Mouse (Mus musculus) cerebellum, adult 9-11 months (tissue): ENCODE results near the gene H2afy2.

Experiments
- DNase-seq: peaks from one replicate; pipeline ENCODE4 v3.0.0; 2022

The H2afy2 gene

GRCm38 (mm10) chr10:61782799-61783611 is 942 bp downstream of the H2afy2 start:
- peak; percentile 77 for DNase-seq

GRCm38 (mm10) chr10:61781461-61782128 is 2.4 kb downstream of the H2afy2 start:
- DNase-seq: no peak

GRCm38 (mm10) chr10:61766806-61767205 is 17.1 kb downstream of the H2afy2 start:
- DNase-seq: no peak

- no peak for DNase-seq
Observed at GRCm38 (mm10) chr10:61765558-61765957, 18.4 kb downstream of the H2afy2 start.

- peak; percentile 52 for DNase-seq
Observed at GRCm38 (mm10) chr10:61764689-61765088, 19.3 kb downstream of the H2afy2 start.

GRCm38 (mm10) chr10:61759869-61760268 is 24.1 kb downstream of the H2afy2 start:
- DNase-seq: no peak

- DNase-seq: no peak
Observed at GRCm38 (mm10) chr10:61758904-61759303, 25.0 kb downstream of the H2afy2 start.

- peak; percentile 23 for DNase-seq
Observed at GRCm38 (mm10) chr10:61757022-61757421, 26.9 kb downstream of the H2afy2 start.

- no peak for DNase-seq
Observed at GRCm38 (mm10) chr10:61753071-61753470, 30.9 kb downstream of the H2afy2 start.

- DNase-seq: no peak
Observed at GRCm38 (mm10) chr10:61751534-61752219, 32.3 kb downstream of the H2afy2 start.

GRCm38 (mm10) chr10:61750014-61750413 is 33.9 kb downstream of the H2afy2 start:
- DNase-seq: no peak

- no peak for DNase-seq
Observed at GRCm38 (mm10) chr10:61747302-61747701, 36.6 kb downstream of the H2afy2 start.

- DNase-seq: no peak
Observed at GRCm38 (mm10) chr10:61745133-61745532, 38.8 kb downstream of the H2afy2 start.

GRCm38 (mm10) chr10:61742336-61742735 is 41.6 kb downstream of the H2afy2 start:
- no peak for DNase-seq

GRCm38 (mm10) chr10:61741873-61742272 is 42.1 kb downstream of the H2afy2 start:
- no peak for DNase-seq

GRCm38 (mm10) chr10:61741306-61741705 is 42.6 kb downstream of the H2afy2 start:
- no peak for DNase-seq

- DNase-seq: no peak
Observed at GRCm38 (mm10) chr10:61738126-61738525, 45.8 kb downstream of the H2afy2 start.

GRCm38 (mm10) chr10:61737537-61737936 is 46.4 kb downstream of the H2afy2 start:
- no peak for DNase-seq

GRCm38 (mm10) chr10:61736671-61737078 is 47.3 kb downstream of the H2afy2 start:
- DNase-seq: no peak

GRCm38 (mm10) chr10:61734377-61734776 is 49.6 kb downstream of the H2afy2 start:
- no peak for DNase-seq

- no peak for DNase-seq
Observed at GRCm38 (mm10) chr10:61730171-61730570, 53.8 kb downstream of the H2afy2 start.

- DNase-seq: no peak
Observed at GRCm38 (mm10) chr10:61729181-61729580, 54.8 kb downstream of the H2afy2 start.

- no peak for DNase-seq
Observed at GRCm38 (mm10) chr10:61723271-61723670, 60.7 kb downstream of the H2afy2 start.

GRCm38 (mm10) chr10:61722215-61722614 is 61.7 kb downstream of the H2afy2 start:
- no peak for DNase-seq
